Mouse (Mus musculus): Measurements from ENCODE around the gene Hnrnpr.

- TF ChIP-seq CTCF (IDR thresholded peaks at IDR 0.05; ENCODE audit: control insufficient read depth, insufficient read depth, low read length) (no peak), POLR2A (IDR thresholded peaks at IDR 0.05; ENCODE audit: borderline replicate concordance, control insufficient read depth, low read depth, low read length) (no peak)
Measured at GRCm38 (mm10) chr4:136284891-136285290, 25.9 kb upstream of the Hnrnpr start.

All from bone marrow, adult 2 months (tissue).